Mouse (Mus musculus): ENCODE results near the gene Dop1a. TPM values are rescaled to one million over a fixed set of nuclear protein-coding genes. Genes with fewer than 3 reads are reported as not detected.
"Not testable (repeated sequence)": the region's sequence is repeated elsewhere in the genome, so short reads cannot be mapped to it uniquely, and the experiment has no call there.

Gene Dop1a
- polyA plus RNA-seq, 1 experiment from 2014 or later = 10.0 TPM

GRCm38 (mm10) chr9:86575178-86575577, 108.2 kb downstream of the Dop1a start:
- WGBS = 93% methylated on average over 6 of the region's 6 CpGs
- H3K9me3 ChIP-seq (ENCODE audit: control insufficient read depth) = no peaks in the 10 kb centered on the region
- ATAC-seq = no peak

GRCm38 (mm10) chr9:86579657-86580056, 112.7 kb downstream of the Dop1a start:
- Histone ChIP-seq H3K4me3 (ENCODE audit: low read depth, low read length) (no peak overlapping the region), H3K27me3 (replicated peaks; ENCODE audit: control insufficient read depth, insufficient read depth, low read length) (no peaks in the 10 kb centered on the region), H3K9me3 (ENCODE audit: control insufficient read depth) (no peaks in the 10 kb centered on the region), H3K36me3 (ENCODE audit: control insufficient read depth, insufficient read depth) (peaks cover 4% of the 10 kb centered on the region; the same call in 1 of the 2 replicates), H3K4me1 (replicated peaks; ENCODE audit: control insufficient read depth, insufficient read depth, low read length) (no peaks in the 10 kb centered on the region), H3K9ac (ENCODE audit: low read depth, low read length) (no peak overlapping the region), H3K4me2 (replicated peaks; ENCODE audit: low read depth) (no peak overlapping the region), H3K27ac (ENCODE audit: low read depth, low read length) (no peak overlapping the region)
- no peak for TF ChIP-seq CTCF (IDR thresholded peaks at IDR 0.05; ENCODE audit: low read depth)
- WGBS = 68% methylated on average over 10 of the region's 10 CpGs
- ATAC-seq = no peak

More at GRCm38 (mm10) chr9:86575178-86575577, 108.2 kb downstream of the Dop1a start:
- Histone ChIP-seq H3K4me1 (replicated peaks; ENCODE audit: control insufficient read depth, insufficient read depth, low read length) (0 out of 2 replicates have a peak, but pooled peaks cover 5% of the 10 kb centered on the region), H3K4me3 (ENCODE audit: low read depth, low read length) (no peak overlapping the region), H3K4me2 (replicated peaks; ENCODE audit: low read depth) (no peak overlapping the region), H3K27ac (ENCODE audit: low read depth, low read length) (no peak overlapping the region), H3K36me3 (ENCODE audit: control insufficient read depth, insufficient read depth) (no peaks in the 10 kb centered on the region), H3K9ac (ENCODE audit: low read depth, low read length) (no peak overlapping the region), H3K27me3 (replicated peaks; ENCODE audit: control insufficient read depth, insufficient read depth, low read length) (no peaks in the 10 kb centered on the region)
- TF ChIP-seq CTCF (IDR thresholded peaks at IDR 0.05; ENCODE audit: low read depth) = no peak

- H3K36me3 ChIP-seq (ENCODE audit: control insufficient read depth, insufficient read depth) = peaks cover 4% of the 10 kb centered on the region; the same call in 1 of the 2 replicates
- 54% methylated on average over 3 of the region's 3 CpGs for WGBS
- H3K9ac ChIP-seq (ENCODE audit: low read depth, low read length) = no peak overlapping the region
- no peak for ATAC-seq
- no peak overlapping the region for H3K4me3 ChIP-seq (ENCODE audit: low read depth, low read length)
- no peaks in the 10 kb centered on the region for H3K27me3 ChIP-seq (replicated peaks; ENCODE audit: control insufficient read depth, insufficient read depth, low read length)
- H3K27ac ChIP-seq (ENCODE audit: low read depth, low read length) = no peak overlapping the region
- no peaks in the 10 kb centered on the region for H3K4me1 ChIP-seq (replicated peaks; ENCODE audit: control insufficient read depth, insufficient read depth, low read length)
- no peak overlapping the region for H3K4me2 ChIP-seq (replicated peaks; ENCODE audit: low read depth)
- peak; percentile 95 for TF ChIP-seq CTCF (IDR thresholded peaks at IDR 0.05; ENCODE audit: low read depth)
- H3K9me3 ChIP-seq (ENCODE audit: control insufficient read depth) = no peaks in the 10 kb centered on the region
Observed at GRCm38 (mm10) chr9:86583740-86584139, 116.8 kb downstream of the Dop1a start.

GRCm38 (mm10) chr9:86587019-86587795, 120.3 kb downstream of the Dop1a start:
- TF ChIP-seq CTCF (IDR thresholded peaks at IDR 0.05; ENCODE audit: low read depth) = no peak
- Histone ChIP-seq H3K4me2 (replicated peaks; ENCODE audit: low read depth) (no peak overlapping the region), H3K9ac (ENCODE audit: low read depth, low read length) (no peak overlapping the region), H3K36me3 (ENCODE audit: control insufficient read depth, insufficient read depth) (peaks cover 4% of the 10 kb centered on the region; the same call in 1 of the 2 replicates), H3K9me3 (ENCODE audit: control insufficient read depth) (no peaks in the 10 kb centered on the region), H3K27me3 (replicated peaks; ENCODE audit: control insufficient read depth, insufficient read depth, low read length) (no peaks in the 10 kb centered on the region), H3K4me3 (ENCODE audit: low read depth, low read length) (no peak overlapping the region), H3K27ac (ENCODE audit: low read depth, low read length) (no peak overlapping the region), H3K4me1 (replicated peaks; ENCODE audit: control insufficient read depth, insufficient read depth, low read length) (no peaks in the 10 kb centered on the region)
- WGBS = 90% methylated on average over 11 of the region's 11 CpGs
- ATAC-seq = peak; percentile 16; the same call in 1 of the 2 replicates

GRCm38 (mm10) chr9:86592676-86593668, 126.0 kb downstream of the Dop1a start:
- H3K4me3 ChIP-seq (ENCODE audit: low read depth, low read length) = no peak overlapping the region
- H3K27ac ChIP-seq (ENCODE audit: low read depth, low read length) = no peak overlapping the region
- H3K4me1 ChIP-seq (replicated peaks; ENCODE audit: control insufficient read depth, insufficient read depth, low read length) = no peaks in the 10 kb centered on the region
- no peak overlapping the region for H3K9ac ChIP-seq (ENCODE audit: low read depth, low read length)
- H3K9me3 ChIP-seq (ENCODE audit: control insufficient read depth) = no peaks in the 10 kb centered on the region
- ATAC-seq = no peak
- peak; percentile 80 for TF ChIP-seq CTCF (IDR thresholded peaks at IDR 0.05; ENCODE audit: low read depth)
- 77% methylated on average over 19 of the region's 19 CpGs for WGBS
- H3K4me2 ChIP-seq (replicated peaks; ENCODE audit: low read depth) = no peak overlapping the region
- no peaks in the 10 kb centered on the region for H3K27me3 ChIP-seq (replicated peaks; ENCODE audit: control insufficient read depth, insufficient read depth, low read length)
- H3K36me3 ChIP-seq (ENCODE audit: control insufficient read depth, insufficient read depth) = no peaks in the 10 kb centered on the region; the same call in 1 of the 2 replicates

- H3K9ac ChIP-seq (ENCODE audit: low read depth, low read length); H3K4me3 ChIP-seq (ENCODE audit: low read depth, low read length); H3K9me3 ChIP-seq (ENCODE audit: control insufficient read depth); H3K4me2 ChIP-seq (replicated peaks; ENCODE audit: low read depth); H3K27me3 ChIP-seq (replicated peaks; ENCODE audit: control insufficient read depth, insufficient read depth, low read length); ATAC-seq; H3K27ac ChIP-seq (ENCODE audit: low read depth, low read length); H3K4me1 ChIP-seq (replicated peaks; ENCODE audit: control insufficient read depth, insufficient read depth, low read length); H3K36me3 ChIP-seq (ENCODE audit: control insufficient read depth, insufficient read depth): not testable (repeated sequence)
- 41% methylated on average over 10 of the region's 10 CpGs for WGBS
Observed at GRCm38 (mm10) chr9:86594357-86594767, 127.4 kb downstream of the Dop1a start.

GRCm38 (mm10) chr9:86596983-86597382, 130.0 kb downstream of the Dop1a start:
- H3K4me2 ChIP-seq (replicated peaks; ENCODE audit: low read depth); H3K4me3 ChIP-seq (ENCODE audit: low read depth, low read length); H3K9me3 ChIP-seq (ENCODE audit: control insufficient read depth); H3K9ac ChIP-seq (ENCODE audit: low read depth, low read length); H3K4me1 ChIP-seq (replicated peaks; ENCODE audit: control insufficient read depth, insufficient read depth, low read length); ATAC-seq; H3K36me3 ChIP-seq (ENCODE audit: control insufficient read depth, insufficient read depth); H3K27ac ChIP-seq (ENCODE audit: low read depth, low read length); H3K27me3 ChIP-seq (replicated peaks; ENCODE audit: control insufficient read depth, insufficient read depth, low read length): not testable (repeated sequence)

Data from intestine, postnatal 0 days (tissue).